Mouse (Mus musculus) left cerebral cortex, postnatal 36 days (tissue): ENCODE measurements around the gene Olfr237-ps1. TPM values are rescaled to one million over a fixed set of nuclear protein-coding genes. Genes with fewer than 3 reads are reported as not detected.
"Not testable (repeated sequence)": the region's sequence is repeated elsewhere in the genome, so short reads cannot be mapped to it uniquely, and the experiment has no call there.

Experiments
- DNase-seq, 2 experiments: peaks; one replicate each; pipeline ENCODE4 v3.0.0; 2021 to 2022; ENCODE audit warnings: low spot score in 2 of 2, mixed read lengths in 1 of 2
- intact Hi-C: fragments of 180-260 bp; cut with DNase I; formaldehyde crosslinking; loops from one replicate; pipeline ENCODE4 v1.15.1; 2025
- total RNA-seq, 2 experiments: library from RNA; stranded (reverse); gene quantifications; 2 replicates each; pipeline ENCODE4 v1.2.3; 2021

The Olfr237-ps1 gene
- total RNA-seq, result not detected

DNA sequence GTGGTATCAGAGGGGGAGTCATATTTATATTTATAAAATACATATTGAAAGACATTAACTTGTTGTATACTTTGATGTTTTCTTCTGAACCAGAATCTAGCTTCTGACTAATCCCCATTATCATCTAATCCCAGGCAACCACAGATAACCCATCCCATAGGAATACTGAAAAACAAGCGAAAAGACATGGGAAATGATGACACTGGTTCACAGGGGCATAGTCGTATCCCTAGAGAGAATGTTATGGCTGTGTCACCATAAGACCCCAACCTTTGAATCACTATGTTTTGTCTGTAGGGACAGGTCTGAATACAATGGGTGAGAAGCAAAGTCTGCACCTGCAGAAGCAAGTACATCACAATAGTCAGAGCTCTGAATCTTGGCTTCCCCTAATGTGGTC is at the start of gene Olfr237-ps1:
TSS of gene Olfr237-ps1 (plus strand) at position 301 of the 400 bp plus-strand sequence.
- intact Hi-C loops, DNase-seq: not testable (repeated sequence)

DNA sequence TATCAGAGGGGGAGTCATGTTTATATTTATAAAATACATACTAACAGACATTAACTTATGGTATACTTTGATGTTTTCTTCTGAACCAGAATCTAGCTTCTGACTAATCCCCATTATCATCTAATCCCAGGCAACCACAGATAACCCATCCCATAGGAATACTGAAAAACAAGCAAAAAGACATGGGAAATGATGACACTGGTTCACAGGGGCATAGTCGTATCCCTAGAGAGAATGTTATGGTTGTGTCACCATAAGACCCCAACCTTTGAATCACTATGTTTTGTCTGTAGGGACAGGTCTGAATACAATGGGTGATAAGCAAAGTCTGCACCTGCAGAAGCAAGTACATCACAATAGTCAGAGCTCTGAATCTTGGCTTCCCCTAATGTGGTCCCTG is 40.3 kb upstream of the Olfr237-ps1 start, which contains the start of gene Olfr441:
TSS of gene Olfr441 (plus strand) at position 301 of the 400 bp plus-strand sequence.
- DNase-seq, intact Hi-C loops: not testable (repeated sequence)

DNA sequence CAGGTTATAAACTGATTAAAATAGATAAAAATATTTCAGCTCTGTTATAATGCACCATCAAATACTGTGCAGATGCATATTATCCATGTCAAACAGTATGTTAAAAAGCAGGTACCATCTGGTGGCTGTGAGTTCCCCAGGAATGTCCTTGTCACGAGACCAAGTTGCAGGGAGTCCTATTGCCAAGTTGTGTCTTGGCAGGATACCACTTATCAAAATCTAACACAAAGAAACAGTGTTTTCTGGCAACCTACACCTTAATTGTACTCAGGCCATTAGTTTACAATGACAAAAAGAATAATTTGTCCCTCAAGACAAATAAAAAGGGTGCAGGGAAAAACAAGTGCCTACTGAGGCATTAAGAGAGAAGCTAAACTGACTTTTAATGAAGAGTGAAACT is 13.1 kb downstream of the Olfr237-ps1 start:
- intact Hi-C loops, result no loop called here
- no peak for DNase-seq

GRCm38 (mm10) chr6:43162982-43163381 is 16.6 kb downstream of the Olfr237-ps1 start, which contains the start of gene Olfr437:
Olfr437 (plus strand) TSS chr6:43163282.
- intact Hi-C loops, result no loop called here
- DNase-seq, result no peak

DNA sequence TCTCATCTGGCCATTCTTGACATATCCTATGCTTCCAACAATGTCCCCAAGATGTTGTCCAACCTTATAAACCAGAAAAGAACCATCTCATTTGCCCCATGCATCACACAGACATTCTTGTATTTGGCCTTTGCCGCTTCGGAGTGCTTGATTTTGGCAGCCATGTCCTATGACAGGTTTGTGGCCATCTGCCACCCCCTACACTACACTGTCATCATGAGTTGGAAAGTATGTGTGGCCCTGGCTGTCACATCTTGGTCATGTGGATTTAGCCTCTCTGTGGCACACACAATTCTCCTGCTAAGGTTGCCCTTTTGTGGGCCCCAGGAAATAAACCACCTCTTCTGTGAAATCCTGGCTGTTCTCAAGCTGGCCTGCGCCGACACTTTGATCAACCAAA is 20.9 kb downstream of the Olfr237-ps1 start:
- intact Hi-C loops, result no loop called here
- no peak for DNase-seq

GRCm38 (mm10) chr6:43171840-43172239 is 25.5 kb downstream of the Olfr237-ps1 start, which contains the start of gene Olfr13:
Olfr13 (plus strand) TSS chr6:43172140.
- intact Hi-C loops, result no loop called here
- DNase-seq, result no peak

DNA sequence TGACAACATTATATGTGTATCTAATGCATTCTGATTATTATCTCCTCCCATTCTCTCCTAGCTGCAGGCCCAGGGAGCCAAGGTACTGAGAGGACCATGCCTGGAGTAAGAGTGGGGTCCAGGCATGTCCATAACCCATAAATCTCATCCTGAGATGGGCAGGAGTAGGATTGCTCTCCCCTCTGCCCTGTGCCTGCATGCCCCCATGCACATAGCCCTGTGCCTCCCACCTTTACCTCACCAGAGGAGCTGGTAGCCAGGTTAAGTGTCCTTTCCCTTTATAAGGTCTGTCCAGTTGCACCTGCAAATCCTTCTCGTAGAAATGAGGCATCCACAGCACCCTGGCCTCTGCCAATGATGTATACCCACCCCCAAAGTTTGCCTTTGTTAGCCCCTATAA is 31.8 kb downstream of the Olfr237-ps1 start:
- DNase-seq, result no peak
- intact Hi-C loops, result no loop called here

DNA sequence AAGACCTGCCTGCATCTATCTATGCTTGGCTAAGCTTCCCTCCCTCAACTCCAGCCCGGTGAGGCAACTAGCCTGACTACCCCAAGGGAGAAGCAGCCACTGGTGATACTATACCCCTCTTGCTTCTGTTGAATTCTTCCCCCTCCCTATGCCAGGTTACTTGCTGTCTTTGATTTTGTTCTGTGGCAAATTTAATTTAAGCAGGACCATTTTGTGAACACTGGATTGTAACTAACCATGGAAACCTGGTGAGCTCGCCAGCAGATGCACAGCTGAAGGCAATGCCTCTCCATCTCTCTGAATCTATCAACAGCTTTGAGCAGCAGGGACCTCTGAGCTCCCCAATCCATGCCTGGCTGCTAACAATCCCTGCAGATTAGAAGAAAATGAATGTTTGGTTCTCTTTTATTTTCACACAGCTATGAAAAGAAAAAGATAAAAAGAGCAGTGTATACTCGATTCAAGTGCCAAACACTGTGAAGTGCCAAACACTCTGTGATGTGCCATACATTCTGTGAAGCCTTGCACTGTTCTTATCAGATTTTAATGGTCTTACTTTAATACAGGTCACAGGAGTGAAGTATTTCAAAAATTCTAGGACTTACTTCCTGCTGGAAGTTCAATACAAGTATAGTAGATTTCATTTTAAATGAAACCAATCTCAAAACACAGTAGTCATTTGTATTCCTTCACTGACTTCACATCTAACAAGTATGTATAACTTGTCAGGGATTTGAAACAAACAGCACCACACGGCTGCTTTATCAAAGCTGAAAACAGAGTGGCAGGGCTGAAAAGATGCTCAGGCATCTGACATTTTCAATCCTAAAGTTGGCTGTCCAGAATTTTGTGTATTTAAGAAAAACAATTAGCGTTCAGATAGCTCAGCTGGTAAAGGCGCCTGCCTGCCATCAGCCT is 32.5 kb downstream of the Olfr237-ps1 start:
- no peak for DNase-seq
- intact Hi-C loops, result no loop called here

DNA sequence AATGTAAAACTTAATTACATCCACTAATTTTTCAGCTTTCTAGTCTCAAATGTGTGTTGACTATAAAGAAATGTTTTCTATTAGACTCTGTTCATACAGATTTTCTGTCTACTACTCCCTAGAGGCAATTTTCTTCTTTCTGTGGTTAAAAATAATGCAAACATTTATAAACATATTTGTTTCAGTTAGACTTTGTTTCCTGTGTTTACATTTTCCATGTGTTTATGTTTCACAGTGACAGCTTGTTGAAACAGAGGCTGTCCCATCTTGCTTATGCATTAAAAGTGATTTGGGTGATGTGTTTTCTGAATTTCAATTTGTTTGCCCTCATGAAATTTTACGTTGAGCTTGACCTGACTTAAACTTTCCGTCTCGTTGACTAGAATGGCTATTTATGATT is 44.6 kb downstream of the Olfr237-ps1 start:
- no peak for DNase-seq
- intact Hi-C loops, result no loop called here

DNA sequence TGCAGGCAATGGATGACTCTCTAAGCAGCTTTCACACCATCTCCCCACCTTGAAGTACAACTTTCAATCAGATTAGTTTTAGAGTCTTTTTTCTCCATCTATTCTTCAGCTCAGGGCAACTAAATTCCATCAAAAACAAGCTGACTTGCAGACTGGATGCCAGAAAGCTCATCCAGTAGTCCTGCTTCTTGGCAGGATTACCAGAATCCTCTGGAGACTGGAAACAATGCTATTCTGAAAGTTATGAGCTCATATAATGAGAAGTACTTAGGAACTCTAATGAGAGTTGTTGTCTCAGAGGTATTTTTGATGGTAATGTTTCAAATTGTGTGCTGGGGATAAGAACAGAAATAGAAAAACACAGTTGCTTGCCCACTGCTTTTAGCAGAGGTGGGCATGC is 50.4 kb downstream of the Olfr237-ps1 start, which contains the start of gene Olfr435:
TSS of gene Olfr435 (plus strand) at position 366 of the 400 bp plus-strand sequence.
- intact Hi-C loops, result no loop called here
- DNase-seq, result no peak

GRCm38 (mm10) chr6:43198094-43198493 is 51.7 kb downstream of the Olfr237-ps1 start:
- DNase-seq, result no peak
- intact Hi-C loops, result no loop called here

DNA sequence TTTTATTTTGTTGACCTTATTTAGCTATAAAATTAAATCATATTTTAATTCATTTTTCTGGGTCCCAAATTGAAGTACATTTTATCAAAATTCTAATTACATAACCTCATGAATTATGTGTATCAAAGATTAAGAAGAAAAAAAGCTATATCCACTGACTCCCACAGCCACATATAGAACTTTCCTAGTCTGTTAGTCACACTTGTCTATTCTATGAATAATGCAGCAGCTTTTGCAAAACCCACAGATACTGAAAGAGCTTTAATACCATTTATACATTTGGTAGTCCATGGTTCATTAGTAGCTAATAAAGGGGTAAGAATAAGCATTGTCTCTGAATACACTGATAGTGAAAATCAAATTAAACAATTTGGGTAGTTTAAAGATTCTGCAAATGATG is 56.4 kb downstream of the Olfr237-ps1 start:
- intact Hi-C loops, result no loop called here
- DNase-seq, result no peak

- intact Hi-C loops, result no loop called here
- DNase-seq, result no peak
Observed at GRCm38 (mm10) chr6:43205355-43205754, 59.0 kb downstream of the Olfr237-ps1 start.

Other genes with a start within 250 kb of the Olfr237-ps1 start
- gene Olfr447, start 237.7 kb upstream of the Olfr237-ps1 start, total RNA-seq, result not detected
- gene Olfr446, start 225.2 kb upstream of the Olfr237-ps1 start, total RNA-seq, result not detected
- not detected for gene Olfr444, start 197.5 kb upstream of the Olfr237-ps1 start, total RNA-seq
- not detected for gene Olfr441, start 40.2 kb upstream of the Olfr237-ps1 start, total RNA-seq
- not detected for gene Olfr437, start 16.7 kb downstream of the Olfr237-ps1 start, total RNA-seq
- gene Olfr13, start 25.6 kb downstream of the Olfr237-ps1 start, total RNA-seq, result not detected
- gene Olfr435, start 50.6 kb downstream of the Olfr237-ps1 start, total RNA-seq, result not detected
- not detected for gene Olfr434, start 66.5 kb downstream of the Olfr237-ps1 start, total RNA-seq
- not detected for gene Olfr47, start 85.0 kb downstream of the Olfr237-ps1 start, total RNA-seq
- gene Arhgef5, start 119.0 kb downstream of the Olfr237-ps1 start, total RNA-seq, result 1 to 10 TPM; 1.4 to 2.9 TPM
- under 1 TPM in 1 of 2 experiments, not detected in 1; 0.52 TPM for gene Nobox, start 163.0 kb downstream of the Olfr237-ps1 start, total RNA-seq